Mouse (Mus musculus) liver, embryonic 11.5 days (tissue): ENCODE data around the gene Spaca4. TPM values are rescaled to one million over a fixed set of nuclear protein-coding genes. Genes with fewer than 3 reads are reported as not detected.

Experiments used
- ATAC-seq: fragments of 200-750 bp; cut with Nextera tagmentation; replicated peaks from 2 replicates; pipeline ENCODE4 v1.8.0; 2017; ENCODE audit warnings: moderate number of reproducible peaks, mild to moderate bottlenecking, moderate TSS enrichment, moderate library complexity; ENCODE audit not compliant: low FRiP score
- DNase-seq: peaks from one replicate; pipeline ENCODE4 v3.0.0-alpha.2; 2017; ENCODE audit warnings: low spot score
- H3K27ac ChIP-seq: fragments of 300-500 bp; sonication (generic); 2 replicates; pipeline ENCODE4 v1.5.1; 2014; ENCODE audit warnings: mild to moderate bottlenecking, low read depth, low read length, control low read depth
- H3K27me3 ChIP-seq: fragments of 300-500 bp; sonication (generic); replicated peaks from 2 replicates; pipeline ENCODE4 v1.6.1; 2014; ENCODE audit warnings: low read length, mixed read lengths; ENCODE audit not compliant: control insufficient read depth, insufficient read depth
- H3K36me3 ChIP-seq: fragments of 300-500 bp; sonication (generic); 2 replicates; pipeline ENCODE4 v1.6.1; 2014; ENCODE audit warnings: mild to moderate bottlenecking, low read length, moderate library complexity, mixed read lengths; ENCODE audit not compliant: control insufficient read depth, insufficient read depth
- H3K4me1 ChIP-seq: fragments of 300-500 bp; sonication (generic); replicated peaks from 2 replicates; pipeline ENCODE4 v1.6.1; 2014; ENCODE audit warnings: low read length, mixed read lengths; ENCODE audit not compliant: control insufficient read depth, insufficient read depth
- H3K4me2 ChIP-seq: fragments of 300-500 bp; sonication (generic); 2 replicates; pipeline ENCODE4 v1.6.1; 2014; ENCODE audit warnings: mild to moderate bottlenecking, control low read depth, moderate library complexity
- H3K4me3 ChIP-seq: fragments of 300-500 bp; sonication (generic); 2 replicates; pipeline ENCODE4 v1.5.1; 2014; ENCODE audit warnings: low read depth, low read length, control low read depth
- H3K9ac ChIP-seq: fragments of 300-500 bp; sonication (generic); 2 replicates; pipeline ENCODE4 v1.6.1; 2014; ENCODE audit warnings: low read depth, low read length, control low read depth
- H3K9me3 ChIP-seq: fragments of 300-500 bp; sonication (generic); 2 replicates; pipeline ENCODE4 v1.6.1; 2016; ENCODE audit warnings: low read length, inconsistent platforms, mixed read lengths; ENCODE audit not compliant: control insufficient read depth
- WGBS: fragments of 180-500 bp; shearing (Covaris S2); extraction: QIAGEN DNeasy Blood & Tissue Kit; methylation state at CpG from one replicate; pipeline ENCODE4 v1.1.7; 2014; 5-methylcytosine and 5-hydroxymethylcytosine counted together
- polyA plus RNA-seq: library from polyadenylated mRNA; unstranded; fragments of >200 nt; fragmentation: Nextera tagmentation; extraction: Ambion mirVana; gene quantifications from 2 replicates; pipeline ENCODE4 v1.2.1, GENCODE M21; 2014

The Spaca4 gene
- polyA plus RNA-seq, 1 experiment from 2014 or later = not detected

- Histone ChIP-seq H3K4me2 (no peak overlapping the region), H3K36me3 (peaks cover 29% of the 10 kb centered on the region), H3K27me3 (no peaks in the 10 kb centered on the region), H3K9me3 (no peaks in the 10 kb centered on the region), H3K4me1 (peaks cover 42% of the 10 kb centered on the region), H3K4me3 (no peak overlapping the region), H3K9ac (no peak overlapping the region), H3K27ac (no peak overlapping the region)
- WGBS = 86% methylated on average over 21 of the region's 21 CpGs
- no peak for ATAC-seq
- no peak for DNase-seq
These were observed 13.4 kb downstream of the Spaca4 start for GRCm38 (mm10) chr7:45712022-45712757.

- no peak overlapping the region for H3K4me3 ChIP-seq
- no peaks in the 10 kb centered on the region for H3K9me3 ChIP-seq
- H3K9ac ChIP-seq = no peak overlapping the region
- WGBS = 91% methylated on average over 24 of the region's 24 CpGs
- H3K4me2 ChIP-seq = no peak overlapping the region; the same call in 1 of the 2 replicates
- peaks cover 39% of the 10 kb centered on the region for H3K4me1 ChIP-seq
- DNase-seq (no peak), ATAC-seq (no peak)
- H3K27ac ChIP-seq = no peak overlapping the region
- H3K36me3 ChIP-seq = peaks cover 29% of the 10 kb centered on the region
- no peaks in the 10 kb centered on the region for H3K27me3 ChIP-seq
These were observed 14.1 kb downstream of the Spaca4 start for GRCm38 (mm10) chr7:45711316-45712021.

GRCm38 (mm10) chr7:45710477-45711191 lies 15.0 kb downstream of the Spaca4 start:
- Histone ChIP-seq H3K36me3 (peaks cover 29% of the 10 kb centered on the region), H3K4me1 (peaks cover 39% of the 10 kb centered on the region), H3K4me2 (no peak overlapping the region), H3K9me3 (no peaks in the 10 kb centered on the region), H3K9ac (no peak overlapping the region), H3K27me3 (no peaks in the 10 kb centered on the region), H3K4me3 (no peak overlapping the region), H3K27ac (no peak overlapping the region)
- 95% methylated on average over 20 of the region's 20 CpGs for WGBS
- DNase-seq (no peak), ATAC-seq (no peak)

- Histone ChIP-seq H3K4me3 (no peak overlapping the region), H3K9me3 (no peaks in the 10 kb centered on the region), H3K4me2 (no peak overlapping the region), H3K4me1 (peaks cover 40% of the 10 kb centered on the region), H3K27me3 (no peaks in the 10 kb centered on the region), H3K27ac (no peak overlapping the region), H3K9ac (no peak overlapping the region), H3K36me3 (peaks cover 29% of the 10 kb centered on the region)
- ATAC-seq (no peak), DNase-seq (no peak)
- 77% methylated on average over 14 of the region's 14 CpGs for WGBS
These were observed 15.8 kb downstream of the Spaca4 start for GRCm38 (mm10) chr7:45709677-45710355.

- WGBS = 53% methylated on average over 6 of the region's 6 CpGs
- H3K36me3 ChIP-seq = peaks cover 29% of the 10 kb centered on the region
- H3K4me3 ChIP-seq = no peak overlapping the region
- ATAC-seq (no peak), DNase-seq (no peak)
- no peak overlapping the region for H3K27ac ChIP-seq
- H3K4me1 ChIP-seq = peaks cover 33% of the 10 kb centered on the region
- H3K9ac ChIP-seq = no peak overlapping the region
- H3K4me2 ChIP-seq = no peak overlapping the region
- H3K27me3 ChIP-seq = no peaks in the 10 kb centered on the region
- no peaks in the 10 kb centered on the region for H3K9me3 ChIP-seq
These were observed 16.6 kb downstream of the Spaca4 start for GRCm38 (mm10) chr7:45709036-45709435.

- Histone ChIP-seq H3K4me3 (no peak overlapping the region), H3K9ac (0 out of 2 replicates have a peak overlapping the region, but pooled peaks have one; percentile 9), H3K27ac (peak overlapping the region; percentile 82), H3K4me1 (peaks cover 38% of the 10 kb centered on the region), H3K9me3 (no peaks in the 10 kb centered on the region), H3K36me3 (peaks cover 26% of the 10 kb centered on the region), H3K4me2 (peak overlapping the region; percentile 100), H3K27me3 (no peaks in the 10 kb centered on the region)
- no peak for ATAC-seq
- DNase-seq = no peak
- WGBS = 40% methylated on average over 13 of the region's 13 CpGs
These were observed 17.3 kb downstream of the Spaca4 start for GRCm38 (mm10) chr7:45708221-45708761.

GRCm38 (mm10) chr7:45707375-45707967 lies 18.1 kb downstream of the Spaca4 start:
- H3K4me3 ChIP-seq = peak overlapping the region; percentile 69
- H3K9me3 ChIP-seq = no peaks in the 10 kb centered on the region
- under 1% methylated on average over 27 of the region's 27 CpGs for WGBS
- ATAC-seq = 0 out of 2 replicates have a peak, but pooled peaks have one; percentile 17
- DNase-seq = peak; percentile 89
- no peaks in the 10 kb centered on the region for H3K27me3 ChIP-seq
- peak overlapping the region; percentile 82 for H3K27ac ChIP-seq
- H3K9ac ChIP-seq = peak overlapping the region; percentile 82
- H3K4me1 ChIP-seq = peaks cover 38% of the 10 kb centered on the region
- H3K4me2 ChIP-seq = peak overlapping the region; percentile 100
- H3K36me3 ChIP-seq = peaks cover 18% of the 10 kb centered on the region
